Comparison of ENCODE assay signal across 5 mouse cellular contexts in genomic region chr4:116659916-116660315, GRCm38 (mm10). TPM values are rescaled to one million over a fixed set of nuclear protein-coding genes. Genes with fewer than 3 reads are reported as not detected.
A peak's percentile ranks its signal among the peaks of the same experiment; 100 is the strongest.
DNase-seq lines count a peak whose midpoint lies in the region; ATAC-seq and TF ChIP-seq lines count a peak whose summit lies in the region.
"Not testable (repeated sequence)": the region's sequence is repeated elsewhere in the genome, so short reads cannot be mapped to it uniquely, and the experiment has no call there.

No protein-coding gene starts in this region.

- not testable (repeated sequence) for H3K4me1 ChIP-seq in intestine, postnatal 0 days (replicated peaks; ENCODE audit: control insufficient read depth, insufficient read depth, low read length); kidney, postnatal 0 days (replicated peaks; ENCODE audit: insufficient read depth, low read length)
- peaks cover 19% of the 10 kb centered on the region; the same call in 1 of the 2 replicates for H3K4me1 ChIP-seq in kidney, embryonic 15.5 days

- not testable (repeated sequence) for H3K9me3 ChIP-seq in intestine, postnatal 0 days (ENCODE audit: control insufficient read depth); kidney, embryonic 15.5 days (replicated peaks); kidney, postnatal 0 days (replicated peaks; ENCODE audit: low read length)

- H3K9ac ChIP-seq in intestine, postnatal 0 days (ENCODE audit: low read depth, low read length); kidney, embryonic 15.5 days; kidney, postnatal 0 days (ENCODE audit: low read depth, low read length): not testable (repeated sequence)

- 51% methylated on average over 6 of the region's 6 CpGs for WGBS in intestine, postnatal 0 days
- 85% methylated on average over 6 of the region's 6 CpGs for WGBS in kidney, embryonic 15.5 days
- WGBS in kidney, postnatal 0 days: 79% methylated on average over 6 of the region's 6 CpGs

- H3ac ChIP-seq in myocyte (ENCODE audit: control insufficient read depth, insufficient read length): not testable (repeated sequence)

- peak; percentile 54 for DNase-seq in 3134 (ENCODE audit: extremely low read depth, insufficient read length, low spot score)
- DNase-seq in kidney, postnatal 0 days (ENCODE audit: low spot score): not testable (repeated sequence)

- H3K36me3 ChIP-seq in intestine, postnatal 0 days (ENCODE audit: control insufficient read depth, insufficient read depth); kidney, embryonic 15.5 days; kidney, postnatal 0 days (ENCODE audit: insufficient read depth, low read length); myocyte (ENCODE audit: control insufficient read depth, insufficient read depth): not testable (repeated sequence)

- H3K4me2 ChIP-seq in intestine, postnatal 0 days (replicated peaks; ENCODE audit: low read depth); kidney, embryonic 15.5 days; kidney, postnatal 0 days (ENCODE audit: low read length): not testable (repeated sequence)
- H3K4me2 ChIP-seq in myocyte (ENCODE audit: low read depth): peak overlapping the region; percentile 16

- H3K79me2 ChIP-seq in myocyte (ENCODE audit: control insufficient read depth, insufficient read depth): not testable (repeated sequence)

- peak overlapping the region; percentile 71; the same call in 1 of the 2 replicates for H3K27ac ChIP-seq in intestine, postnatal 0 days (ENCODE audit: low read depth, low read length)
- peak overlapping the region; percentile 75 for H3K27ac ChIP-seq in kidney, embryonic 15.5 days
- H3K27ac ChIP-seq in kidney, postnatal 0 days: peak overlapping the region; percentile 58; the same call in 1 of the 2 replicates

- not testable (repeated sequence) for H3K27me3 ChIP-seq in intestine, postnatal 0 days (replicated peaks; ENCODE audit: control insufficient read depth, insufficient read depth, low read length); kidney, embryonic 15.5 days; kidney, postnatal 0 days (ENCODE audit: insufficient read depth, low read length); myocyte (ENCODE audit: control insufficient read depth, insufficient read depth, insufficient read length)

- not testable (repeated sequence) for H3K4me3 ChIP-seq in intestine, postnatal 0 days (ENCODE audit: low read depth, low read length); kidney, embryonic 15.5 days (replicated peaks); kidney, postnatal 0 days (replicated peaks; ENCODE audit: low read depth, low read length); myocyte

- TF ChIP-seq CTCF in intestine, postnatal 0 days (IDR thresholded peaks at IDR 0.05; ENCODE audit: low read depth); kidney, postnatal 0 days (IDR thresholded peaks at IDR 0.05; ENCODE audit: low read depth): not testable (repeated sequence)

- not testable (repeated sequence) for ATAC-seq in intestine, postnatal 0 days; kidney, embryonic 15.5 days (replicated peaks; ENCODE audit: low FRiP score); kidney, postnatal 0 days (replicated peaks; ENCODE audit: low FRiP score, low read depth)

- not testable (repeated sequence) for TF ChIP-seq POLR2A in myocyte (IDR thresholded peaks at IDR 0.05; ENCODE audit: insufficient read length, low read depth)

RNA-seq across cellular contexts. Expression of gene Akr1a1, which starts 8.4 kb away (rescaled TPM):
- 860 and 870 TPM in 2 replicates for polyA plus RNA-seq in intestine, postnatal 0 days (2015; fragmentation: Nextera tagmentation; extraction: Ambion mirVana)
- 721 and 765 TPM in 2 replicates for polyA plus RNA-seq in kidney, embryonic 15.5 days (2015; fragmentation: Nextera tagmentation; extraction: Ambion mirVana)
- 966 and 1,010 TPM in 2 replicates for polyA plus RNA-seq in kidney, postnatal 0 days (2015; fragmentation: Nextera tagmentation; extraction: Ambion mirVana)
- 746 TPM for polyA plus RNA-seq in myocyte (2012; fragmentation: generic; extraction: Trizol)

RNA-seq across cellular contexts. Expression of gene Prdx1, which starts 25.4 kb away (rescaled TPM):
- polyA plus RNA-seq in intestine, postnatal 0 days (2015; fragmentation: Nextera tagmentation; extraction: Ambion mirVana): 1,180 and 1,265 TPM in 2 replicates
- polyA plus RNA-seq in kidney, embryonic 15.5 days (2015; fragmentation: Nextera tagmentation; extraction: Ambion mirVana): 1,497 and 1,602 TPM in 2 replicates
- polyA plus RNA-seq in kidney, postnatal 0 days (2015; fragmentation: Nextera tagmentation; extraction: Ambion mirVana): 2,101 and 2,104 TPM in 2 replicates
- 231 TPM for polyA plus RNA-seq in myocyte (2012; fragmentation: generic; extraction: Trizol)

RNA-seq across cellular contexts. Expression of gene Nasp, which starts 32.2 kb away (rescaled TPM):
- 36.9 and 38.6 TPM in 2 replicates for polyA plus RNA-seq in intestine, postnatal 0 days (2015; fragmentation: Nextera tagmentation; extraction: Ambion mirVana)
- polyA plus RNA-seq in kidney, embryonic 15.5 days (2015; fragmentation: Nextera tagmentation; extraction: Ambion mirVana): 175 and 180 TPM in 2 replicates
- 82.7 and 89.6 TPM in 2 replicates for polyA plus RNA-seq in kidney, postnatal 0 days (2015; fragmentation: Nextera tagmentation; extraction: Ambion mirVana)
- polyA plus RNA-seq in myocyte (2012; fragmentation: generic; extraction: Trizol): 20.0 TPM

RNA-seq across cellular contexts. Expression of gene Mmachc, which starts 48.3 kb away (rescaled TPM):
- 5.9 and 6.3 TPM in 2 replicates for polyA plus RNA-seq in intestine, postnatal 0 days (2015; fragmentation: Nextera tagmentation; extraction: Ambion mirVana)
- 27.2 and 27.9 TPM in 2 replicates for polyA plus RNA-seq in kidney, embryonic 15.5 days (2015; fragmentation: Nextera tagmentation; extraction: Ambion mirVana)
- 20.3 and 21.8 TPM in 2 replicates for polyA plus RNA-seq in kidney, postnatal 0 days (2015; fragmentation: Nextera tagmentation; extraction: Ambion mirVana)
- polyA plus RNA-seq in myocyte (2012; fragmentation: generic; extraction: Trizol): 17.2 TPM

RNA-seq across cellular contexts. Expression of gene Ccdc163, which starts 48.4 kb away (rescaled TPM):
- 9.1 and 11.3 TPM in 2 replicates for polyA plus RNA-seq in intestine, postnatal 0 days (2015; fragmentation: Nextera tagmentation; extraction: Ambion mirVana)
- 30.3 and 31.7 TPM in 2 replicates for polyA plus RNA-seq in kidney, embryonic 15.5 days (2015; fragmentation: Nextera tagmentation; extraction: Ambion mirVana)
- 24.5 and 25.8 TPM in 2 replicates for polyA plus RNA-seq in kidney, postnatal 0 days (2015; fragmentation: Nextera tagmentation; extraction: Ambion mirVana)
- 18.9 TPM for polyA plus RNA-seq in myocyte (2012; fragmentation: generic; extraction: Trizol)
